Mouse (Mus musculus) megakaryocyte, adult 5-6 weeks (primary cell): ENCODE data around the gene Ppp1cb. TPM values are rescaled to one million over a fixed set of nuclear protein-coding genes. Genes with fewer than 3 reads are reported as not detected.

Experiments
- total RNA-seq, 2 experiments: library from RNA; stranded (forward) in 1 of 2; stranded (reverse) in 1 of 2; fragments of 153-499, 151-499 nt in 1 of 2; fragments of 221-1000, 200-1000 nt in 1 of 2; gene quantifications; 2 replicates each; pipeline versions ENCODE4 v1.2.3 to v1.2.4; 2015 to 2017

Ppp1cb gene
- total RNA-seq, 2 experiments from 2014 or later, result 177 to 205 TPM

Other genes with a start within 250 kb of the Ppp1cb start
- gene Plb1, start 226.1 kb upstream of the Ppp1cb start, total RNA-seq (2015), result not detected in 2 replicates
- gene Plb1, start 226.1 kb upstream of the Ppp1cb start, total RNA-seq (2017), result not detected in 2 replicates
- gene Yes1, start 152.3 kb downstream of the Ppp1cb start, total RNA-seq (2015), result 0.48 and 1.1 TPM in 2 replicates
- 0.04 and 0.94 TPM in 2 replicates for gene Yes1, start 152.3 kb downstream of the Ppp1cb start, total RNA-seq (2017)